Mouse (Mus musculus) T-helper 2 cell (primary cell): ENCODE measurements around the gene Hoxa4.

Experiments
- in situ Hi-C: fragments of 300-600 bp; cut with MboI, MseI; formaldehyde crosslinking; loops from one replicate; pipeline ENCODE4 v1.15.1; 2025; ENCODE audit warnings: high pct_unique_total_duplicates

Gene Hoxa4

GRCm38 (mm10) chr6:52205221-52205620 lies 13.7 kb upstream of the Hoxa4 start:
- in situ Hi-C loops = no loop called here

GRCm38 (mm10) chr6:52204050-52204752 lies 12.6 kb upstream of the Hoxa4 start, which contains the start of gene Hoxa5:
TSS of gene Hoxa5 (minus strand) at chr6:52204587.
- in situ Hi-C loops = no loop called here

GRCm38 (mm10) chr6:52203371-52204049 lies 12.0 kb upstream of the Hoxa4 start:
- in situ Hi-C loops = no loop called here

GRCm38 (mm10) chr6:52203121-52203370 lies 11.5 kb upstream of the Hoxa4 start:
- in situ Hi-C loops = no loop called here

GRCm38 (mm10) chr6:52202362-52203120 lies 11.0 kb upstream of the Hoxa4 start:
- in situ Hi-C loops = no loop called here

- in situ Hi-C loops = no loop called here
Measured at GRCm38 (mm10) chr6:52201269-52201668, 9.7 kb upstream of the Hoxa4 start.

GRCm38 (mm10) chr6:52200751-52201250 lies 9.2 kb upstream of the Hoxa4 start:
- in situ Hi-C loops = no loop called here

GRCm38 (mm10) chr6:52200073-52200750 lies 8.7 kb upstream of the Hoxa4 start:
- in situ Hi-C loops = no loop called here

- in situ Hi-C loops = no loop called here
Measured at GRCm38 (mm10) chr6:52197271-52197670, 5.7 kb upstream of the Hoxa4 start.

- in situ Hi-C loops = no loop called here
Measured at GRCm38 (mm10) chr6:52196811-52197210, 5.3 kb upstream of the Hoxa4 start.

GRCm38 (mm10) chr6:52194690-52195089 lies 3.1 kb upstream of the Hoxa4 start:
- in situ Hi-C loops = no loop called here

GRCm38 (mm10) chr6:52191860-52192550 lies 452 bp upstream of the Hoxa4 start:
- in situ Hi-C loops = no loop called here

- in situ Hi-C loops = no loop called here
Measured at GRCm38 (mm10) chr6:52190410-52190809, 1.1 kb downstream of the Hoxa4 start.

- in situ Hi-C loops = no loop called here
Measured at GRCm38 (mm10) chr6:52189909-52190308, 1.6 kb downstream of the Hoxa4 start.

GRCm38 (mm10) chr6:52189172-52189591 lies 2.4 kb downstream of the Hoxa4 start:
- in situ Hi-C loops = no loop called here

- in situ Hi-C loops = no loop called here
Measured at GRCm38 (mm10) chr6:52186500-52186899, 5.1 kb downstream of the Hoxa4 start.

- in situ Hi-C loops = no loop called here
Measured at GRCm38 (mm10) chr6:52185834-52186233, 5.7 kb downstream of the Hoxa4 start.

GRCm38 (mm10) chr6:52185222-52185621 lies 6.3 kb downstream of the Hoxa4 start:
- in situ Hi-C loops = no loop called here

GRCm38 (mm10) chr6:52184668-52185067 lies 6.9 kb downstream of the Hoxa4 start:
- in situ Hi-C loops = no loop called here

GRCm38 (mm10) chr6:52183311-52184080 lies 8.1 kb downstream of the Hoxa4 start:
- in situ Hi-C loops = no loop called here

GRCm38 (mm10) chr6:52182793-52183192 lies 8.8 kb downstream of the Hoxa4 start:
- in situ Hi-C loops = no loop called here
